Mouse (Mus musculus): ENCODE data around the gene Ghrh. TPM values are rescaled to one million over a fixed set of nuclear protein-coding genes. Genes with fewer than 3 reads are reported as not detected.

The Ghrh gene
- polyA plus RNA-seq, 1 experiment from 2014 or later = not detected

DNA sequence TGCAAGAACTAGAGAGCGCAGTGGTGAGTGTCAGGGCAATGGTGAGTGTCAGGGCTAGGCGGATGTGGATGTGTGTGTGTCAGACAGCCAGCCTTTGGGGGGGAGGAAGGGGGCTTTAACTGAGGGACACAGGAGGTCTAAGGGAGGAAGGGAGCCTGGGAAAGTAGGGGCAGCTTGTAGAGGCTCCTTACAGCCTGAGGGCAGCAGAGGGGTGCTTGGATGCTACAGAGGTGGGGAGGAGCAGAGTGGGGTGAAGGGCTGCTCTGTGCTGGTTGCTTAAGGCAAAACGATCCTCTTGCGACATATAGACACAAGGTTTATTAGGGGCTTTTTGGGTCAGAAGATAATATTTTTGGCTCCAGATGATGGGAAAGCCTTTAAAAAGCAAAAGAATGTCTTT lies 37.5 kb upstream of the Ghrh start:
- DNase-seq = no peak
- WGBS = 85% methylated on average over 4 of the region's 4 CpGs
- no peak overlapping the region for H3K27ac ChIP-seq (ENCODE audit: low read depth)

DNA sequence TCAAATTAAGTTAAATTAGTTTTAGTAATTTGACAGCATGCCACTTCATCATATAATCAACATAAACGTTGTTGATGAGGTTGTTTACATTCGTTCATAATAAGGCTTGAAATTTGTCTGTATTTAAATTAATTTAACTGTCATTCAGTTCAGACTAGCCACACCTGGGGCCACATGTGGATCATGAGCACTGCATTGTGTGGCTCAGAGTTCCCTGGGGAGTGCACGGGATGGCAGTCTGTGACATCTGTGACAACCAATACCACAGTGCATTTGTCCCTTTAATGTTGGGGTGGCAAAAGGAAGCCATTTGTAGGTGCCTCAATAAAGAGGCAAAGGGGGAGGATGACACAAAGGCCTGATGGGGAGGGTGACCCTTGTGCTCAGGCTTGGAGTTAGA lies 29.7 kb upstream of the Ghrh start:
- Histone ChIP-seq H3K4me2 (no peak overlapping the region), H3K27ac (ENCODE audit: low read depth) (no peak overlapping the region), H3K36me3 (ENCODE audit: insufficient read depth) (peaks cover 17% of the 10 kb centered on the region), H3K4me3 (ENCODE audit: low read depth, low read length) (no peak overlapping the region), H3K4me1 (ENCODE audit: insufficient read depth) (0 out of 2 replicates have a peak, but pooled peaks cover 4% of the 10 kb centered on the region), H3K9me3 (ENCODE audit: low read depth, low read length) (no peaks in the 10 kb centered on the region), H3K27me3 (ENCODE audit: insufficient read depth, low read length) (no peaks in the 10 kb centered on the region), H3K9ac (no peak overlapping the region)
- TF ChIP-seq CTCF (IDR thresholded peaks at IDR 0.05; ENCODE audit: low read depth) = no peak
- no peak for ATAC-seq (ENCODE audit: insufficient read depth)
- 56% methylated on average over 3 of the region's 3 CpGs for WGBS
- DNase-seq = no peak

More for the DNA sequence above, 37.5 kb upstream of the Ghrh start:
- Histone ChIP-seq H3K4me3 (ENCODE audit: low read depth, low read length) (no peak overlapping the region), H3K4me2 (no peak overlapping the region), H3K4me1 (ENCODE audit: insufficient read depth) (no peaks in the 10 kb centered on the region), H3K9ac (no peak overlapping the region), H3K27me3 (ENCODE audit: insufficient read depth, low read length) (no peaks in the 10 kb centered on the region), H3K36me3 (ENCODE audit: insufficient read depth) (peaks cover 38% of the 10 kb centered on the region), H3K9me3 (ENCODE audit: low read depth, low read length) (no peaks in the 10 kb centered on the region)
- ATAC-seq (ENCODE audit: insufficient read depth) = no peak
- no peak for TF ChIP-seq CTCF (IDR thresholded peaks at IDR 0.05; ENCODE audit: low read depth)

DNA sequence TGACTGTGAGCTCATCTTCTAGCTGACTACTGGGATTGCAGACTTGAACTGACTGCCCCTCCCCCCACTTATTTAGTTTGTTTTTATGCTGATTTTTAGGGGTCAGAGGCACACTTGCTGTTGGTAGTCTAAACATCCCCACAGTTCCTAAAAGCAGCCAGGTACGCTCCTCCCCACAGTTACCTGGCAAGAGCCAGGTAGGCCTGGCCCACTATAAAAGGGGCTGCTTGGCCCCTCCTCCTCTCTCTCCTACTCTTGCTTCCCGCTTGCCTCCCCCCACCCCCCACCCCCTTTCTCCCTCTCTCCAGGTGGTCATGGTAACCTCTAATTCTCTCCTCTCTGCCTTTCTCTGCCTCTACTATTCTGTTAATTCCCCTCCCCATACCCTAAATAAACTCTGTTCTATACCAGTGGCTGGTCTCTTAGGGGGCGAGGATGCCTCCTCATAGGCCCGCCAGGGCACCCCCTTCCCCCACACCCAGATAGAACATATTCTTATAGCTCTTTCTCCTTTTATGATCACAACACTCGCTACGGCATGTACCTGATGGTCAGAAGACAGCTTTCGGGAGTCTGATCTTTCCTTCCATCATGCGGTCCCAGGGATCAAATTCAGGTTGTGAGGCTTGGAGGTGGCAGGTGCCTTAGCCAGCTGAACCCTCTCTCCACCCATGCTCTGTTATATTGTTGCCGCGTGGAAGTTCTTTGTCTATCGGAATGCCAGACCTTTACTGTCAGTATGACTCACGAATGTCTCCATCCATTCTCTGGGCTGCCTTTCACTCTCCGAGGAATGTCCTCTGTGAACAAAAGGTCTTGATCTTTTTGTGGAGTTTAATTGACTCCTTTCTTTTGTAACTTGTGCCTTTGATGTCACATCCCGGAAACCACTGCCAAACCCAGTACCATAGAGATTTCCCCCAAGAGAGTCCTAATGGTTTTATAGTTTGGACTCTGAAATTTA lies 28.8 kb upstream of the Ghrh start:
- Histone ChIP-seq H3K27me3 (ENCODE audit: insufficient read depth, low read length) (no peaks in the 10 kb centered on the region), H3K36me3 (ENCODE audit: insufficient read depth) (peaks cover 13% of the 10 kb centered on the region), H3K4me2 (0 out of 2 replicates have a peak overlapping the region, but pooled peaks have one; percentile 5), H3K27ac (ENCODE audit: low read depth) (peak overlapping the region; percentile 40), H3K9ac (no peak overlapping the region), H3K4me1 (ENCODE audit: insufficient read depth) (0 out of 2 replicates have a peak, but pooled peaks cover 7% of the 10 kb centered on the region), H3K4me3 (ENCODE audit: low read depth, low read length) (no peak overlapping the region), H3K9me3 (ENCODE audit: low read depth, low read length) (no peaks in the 10 kb centered on the region)
- ATAC-seq (ENCODE audit: insufficient read depth) (peak; percentile 27; the same call in 1 of the 2 replicates), DNase-seq (peak; percentile 16)
- 39% methylated on average over 14 of the region's 14 CpGs for WGBS
- no peak for TF ChIP-seq CTCF (IDR thresholded peaks at IDR 0.05; ENCODE audit: low read depth)

DNA sequence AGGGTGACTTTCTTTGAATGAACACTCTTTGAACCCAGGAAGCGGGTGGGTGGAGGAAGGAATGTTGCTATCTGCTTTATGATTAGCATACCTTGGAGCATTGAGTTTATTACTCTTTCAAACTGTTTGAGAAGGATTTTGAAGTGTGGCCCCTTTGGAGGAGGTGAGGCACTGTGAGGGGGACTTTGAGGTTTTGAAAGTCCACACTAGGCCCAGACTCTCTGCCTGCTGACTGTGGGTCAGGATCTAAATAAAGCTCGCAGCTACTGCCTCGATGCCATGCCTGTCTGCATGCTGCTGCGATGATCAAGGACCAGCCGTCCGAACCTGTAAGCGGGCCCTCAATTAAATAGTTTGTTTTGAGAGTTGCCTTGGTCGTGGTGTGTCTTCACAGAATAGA lies 27.7 kb upstream of the Ghrh start:
- H3K4me1 ChIP-seq (ENCODE audit: insufficient read depth) = 0 out of 2 replicates have a peak, but pooled peaks cover 7% of the 10 kb centered on the region
- WGBS = 46% methylated on average over 7 of the region's 8 CpGs
- no peak overlapping the region for H3K4me3 ChIP-seq (ENCODE audit: low read depth, low read length)
- H3K36me3 ChIP-seq (ENCODE audit: insufficient read depth) = peaks cover 11% of the 10 kb centered on the region; the same call in 1 of the 2 replicates
- ATAC-seq (ENCODE audit: insufficient read depth) (no peak), DNase-seq (no peak)
- H3K27me3 ChIP-seq (ENCODE audit: insufficient read depth, low read length) = no peaks in the 10 kb centered on the region
- no peak overlapping the region for H3K9ac ChIP-seq
- peak overlapping the region; percentile 74 for H3K27ac ChIP-seq (ENCODE audit: low read depth)
- H3K9me3 ChIP-seq (ENCODE audit: low read depth, low read length) = no peaks in the 10 kb centered on the region
- no peak overlapping the region for H3K4me2 ChIP-seq
- TF ChIP-seq CTCF (IDR thresholded peaks at IDR 0.05; ENCODE audit: low read depth) = no peak

DNA sequence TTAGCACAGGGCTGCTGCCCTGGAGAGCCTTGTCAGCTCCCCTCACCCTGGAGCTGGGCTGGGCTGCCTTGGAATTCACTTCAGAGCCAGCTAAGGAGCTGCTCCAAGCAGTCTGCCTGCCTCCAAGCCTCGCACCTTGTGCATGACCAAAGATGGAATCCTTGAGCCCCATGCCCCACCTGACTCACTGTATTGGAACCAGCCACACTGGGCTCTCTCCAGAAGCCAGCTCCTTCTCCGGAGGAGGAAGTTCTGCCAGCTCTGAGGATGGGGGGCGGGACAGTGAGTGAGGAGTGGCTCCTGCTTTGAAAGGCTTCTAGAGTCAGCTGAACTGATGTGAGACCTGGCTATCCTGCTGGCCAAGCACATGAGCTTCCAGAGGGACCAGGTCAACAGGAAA lies 26.4 kb upstream of the Ghrh start:
- no peaks in the 10 kb centered on the region for H3K9me3 ChIP-seq (ENCODE audit: low read depth, low read length)
- H3K36me3 ChIP-seq (ENCODE audit: insufficient read depth) = no peaks in the 10 kb centered on the region
- H3K4me1 ChIP-seq (ENCODE audit: insufficient read depth) = 0 out of 2 replicates have a peak, but pooled peaks cover 7% of the 10 kb centered on the region
- H3K27me3 ChIP-seq (ENCODE audit: insufficient read depth, low read length) = no peaks in the 10 kb centered on the region
- H3K27ac ChIP-seq (ENCODE audit: low read depth) = 0 out of 2 replicates have a peak overlapping the region, but pooled peaks have one; percentile 37
- no peak for DNase-seq
- no peak for TF ChIP-seq CTCF (IDR thresholded peaks at IDR 0.05; ENCODE audit: low read depth)
- H3K4me2 ChIP-seq = no peak overlapping the region
- no peak overlapping the region for H3K9ac ChIP-seq
- ATAC-seq (ENCODE audit: insufficient read depth) = 0 out of 2 replicates have a peak, but pooled peaks have one; percentile 19
- WGBS = 68% methylated on average over 3 of the region's 3 CpGs
- H3K4me3 ChIP-seq (ENCODE audit: low read depth, low read length) = no peak overlapping the region

DNA sequence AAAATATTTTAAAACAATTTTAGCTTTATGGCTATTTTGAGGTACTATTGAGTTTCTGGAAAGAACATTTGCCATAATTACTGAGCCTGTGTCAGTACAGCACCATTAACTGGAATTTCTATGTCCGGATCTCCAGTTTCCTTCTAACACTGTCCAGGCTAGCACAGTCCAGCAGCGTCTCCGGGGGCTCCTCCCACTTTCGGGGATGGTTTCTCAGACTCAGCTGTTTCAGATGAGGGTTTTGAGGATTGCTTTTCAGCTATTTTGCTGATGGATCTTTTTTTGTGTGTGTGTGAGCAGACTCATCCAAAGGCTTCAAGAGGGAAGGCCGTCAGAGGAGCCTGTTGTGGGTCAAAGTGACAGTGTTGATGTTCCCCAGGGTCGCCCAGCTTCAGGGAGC lies 24.4 kb upstream of the Ghrh start:
- ATAC-seq (ENCODE audit: insufficient read depth) (no peak), DNase-seq (no peak)
- WGBS = 66% methylated on average over 6 of the region's 6 CpGs
- Histone ChIP-seq H3K4me2 (no peak overlapping the region), H3K27ac (ENCODE audit: low read depth) (no peak overlapping the region; the same call in 1 of the 2 replicates), H3K9ac (no peak overlapping the region), H3K9me3 (ENCODE audit: low read depth, low read length) (no peaks in the 10 kb centered on the region), H3K36me3 (ENCODE audit: insufficient read depth) (no peaks in the 10 kb centered on the region), H3K4me1 (ENCODE audit: insufficient read depth) (0 out of 2 replicates have a peak, but pooled peaks cover 7% of the 10 kb centered on the region), H3K4me3 (ENCODE audit: low read depth, low read length) (no peak overlapping the region), H3K27me3 (ENCODE audit: insufficient read depth, low read length) (no peaks in the 10 kb centered on the region)
- no peak for TF ChIP-seq CTCF (IDR thresholded peaks at IDR 0.05; ENCODE audit: low read depth)

DNA sequence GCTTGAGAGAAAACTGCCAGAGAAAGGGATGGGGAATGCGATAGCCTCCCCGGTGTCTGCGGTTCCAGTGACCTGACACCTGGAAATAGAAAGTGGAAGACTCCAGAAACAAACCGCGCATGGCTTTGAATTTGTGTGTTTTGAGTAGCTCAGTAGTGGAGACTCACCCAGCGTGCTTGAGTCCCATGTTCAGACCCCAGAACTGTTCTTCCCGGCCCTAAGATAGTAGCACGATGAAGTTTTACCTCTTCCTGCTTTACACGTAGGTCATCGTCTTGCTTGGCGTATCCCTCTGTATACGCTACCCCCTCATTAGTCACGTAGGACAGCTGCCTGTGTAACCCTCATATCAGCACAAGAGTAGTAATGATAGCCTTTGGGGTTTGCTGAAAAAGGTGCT lies 20.7 kb upstream of the Ghrh start:
- no peak for DNase-seq

More for the DNA sequence above, 20.7 kb upstream of the Ghrh start:
- H3K9ac ChIP-seq = peak overlapping the region; percentile 77
- no peaks in the 10 kb centered on the region for H3K9me3 ChIP-seq (ENCODE audit: low read depth, low read length)
- TF ChIP-seq CTCF (IDR thresholded peaks at IDR 0.05; ENCODE audit: low read depth) = no peak
- H3K27me3 ChIP-seq (ENCODE audit: insufficient read depth, low read length) = no peaks in the 10 kb centered on the region
- ATAC-seq (ENCODE audit: insufficient read depth) = peak; percentile 36
- H3K27ac ChIP-seq (ENCODE audit: low read depth) = peak overlapping the region; percentile 93
- under 1% methylated on average over 13 of the region's 13 CpGs for WGBS
- H3K4me2 ChIP-seq = peak overlapping the region; percentile 90
- H3K4me3 ChIP-seq (ENCODE audit: low read depth, low read length) = peak overlapping the region; percentile 84
- H3K4me1 ChIP-seq (ENCODE audit: insufficient read depth) = 0 out of 2 replicates have a peak, but pooled peaks cover 5% of the 10 kb centered on the region
- no peaks in the 10 kb centered on the region for H3K36me3 ChIP-seq (ENCODE audit: insufficient read depth)
